Mouse (Mus musculus): ENCODE results near the gene Qrfp.
A peak's percentile ranks its signal among the peaks of the same experiment; 100 is the strongest.

The Qrfp gene

DNA sequence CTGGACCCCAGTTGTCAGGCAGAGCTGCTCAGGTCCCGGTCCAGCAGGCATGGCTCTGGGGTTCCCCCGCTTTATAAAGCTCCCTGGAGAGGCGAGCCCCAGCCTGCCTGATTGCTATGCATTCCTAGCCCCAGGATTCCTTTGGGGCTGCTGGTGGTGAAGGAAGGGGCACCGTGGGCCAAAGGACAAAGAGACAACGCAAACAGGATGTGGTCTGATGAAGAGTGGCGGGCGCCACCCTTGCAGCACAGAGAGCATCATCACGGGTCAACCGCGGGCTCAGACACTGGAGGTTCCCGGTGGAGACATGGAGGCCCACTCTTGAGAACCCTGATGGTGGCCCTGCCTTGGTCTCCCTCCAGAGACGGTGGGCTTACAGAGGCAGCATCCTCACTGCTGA is at the start of gene Qrfp:
Gene Qrfp (minus strand): TSS at position 137 of the 400 bp plus-strand sequence.
- peaks cover 8% of the 10 kb centered on the region; the same call in 1 of the 2 replicates for H3K27me3 ChIP-seq (ENCODE audit: insufficient read depth, low read length)
- peaks cover 9% of the 10 kb centered on the region for H3K4me1 ChIP-seq (replicated peaks; ENCODE audit: low read depth, low read length)
- peak within 1 kb of the TSS; percentile 67 for H3K4me3 ChIP-seq (replicated peaks; ENCODE audit: low read length)
- no peaks in the 10 kb centered on the region for H3K36me3 ChIP-seq (ENCODE audit: insufficient read depth, low read length)
- no peak for TF ChIP-seq CTCF (conservative IDR thresholded peaks at IDR 0.05; ENCODE audit: low read length)
- TF ChIP-seq NANOG (IDR thresholded peaks at IDR 0.05; ENCODE audit: borderline replicate concordance, low read length) = no peak
- no peak for TF ChIP-seq POU5F1 (IDR thresholded peaks at IDR 0.05; ENCODE audit: borderline replicate concordance, low read length)
- no peaks in the 10 kb centered on the region for H3K9me3 ChIP-seq (ENCODE audit: low read length)

- Histone ChIP-seq H3K27me3 (ENCODE audit: insufficient read depth, low read length) (peaks cover 85% of the 10 kb centered on the region), H3K9me3 (ENCODE audit: low read length) (no peaks in the 10 kb centered on the region)
- TF ChIP-seq NANOG (IDR thresholded peaks at IDR 0.05; ENCODE audit: borderline replicate concordance, low read length) (no peak), CTCF (conservative IDR thresholded peaks at IDR 0.05; ENCODE audit: low read length) (no peak), POU5F1 (IDR thresholded peaks at IDR 0.05; ENCODE audit: borderline replicate concordance, low read length) (no peak)
Measured at GRCm38 (mm10) chr2:31858500-31858899, 48.1 kb upstream of the Qrfp start.

DNA sequence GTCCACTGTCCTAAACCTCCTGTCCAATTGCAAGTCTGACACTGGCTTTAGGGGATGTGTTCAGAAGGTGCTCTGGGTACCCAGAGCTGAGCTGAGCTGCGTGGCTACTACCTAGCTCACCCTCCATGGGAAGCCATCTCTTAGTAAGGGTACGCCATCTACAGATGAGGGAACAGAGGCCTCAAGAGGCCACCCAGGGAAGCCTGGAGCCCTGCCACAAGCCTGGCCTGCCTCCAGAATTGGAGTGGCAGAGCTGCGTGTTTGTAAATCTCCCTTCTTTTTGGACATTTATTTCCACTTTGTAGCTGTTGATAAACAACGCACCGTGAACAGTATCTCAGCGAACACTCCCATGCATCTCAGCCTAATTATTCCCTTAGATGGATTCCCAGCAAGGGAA is 46.8 kb upstream of the Qrfp start:
- H3K27me3 ChIP-seq (ENCODE audit: insufficient read depth, low read length) = peaks cover 79% of the 10 kb centered on the region
- no peak overlapping the region for H3K4me3 ChIP-seq (replicated peaks; ENCODE audit: low read length)
- peaks cover 29% of the 10 kb centered on the region for H3K4me1 ChIP-seq (replicated peaks; ENCODE audit: low read depth, low read length)
- H3K36me3 ChIP-seq (ENCODE audit: insufficient read depth, low read length) = no peaks in the 10 kb centered on the region
- H3K9me3 ChIP-seq (ENCODE audit: low read length) = no peaks in the 10 kb centered on the region
- TF ChIP-seq POU5F1 (IDR thresholded peaks at IDR 0.05; ENCODE audit: borderline replicate concordance, low read length) = no peak
- no peak for TF ChIP-seq NANOG (IDR thresholded peaks at IDR 0.05; ENCODE audit: borderline replicate concordance, low read length)
- TF ChIP-seq CTCF (conservative IDR thresholded peaks at IDR 0.05; ENCODE audit: low read length) = no peak

More at GRCm38 (mm10) chr2:31858500-31858899, 48.1 kb upstream of the Qrfp start:
- no peak overlapping the region for H3K4me3 ChIP-seq (replicated peaks; ENCODE audit: low read length)
- H3K36me3 ChIP-seq (ENCODE audit: insufficient read depth, low read length) = no peaks in the 10 kb centered on the region
- peaks cover 29% of the 10 kb centered on the region for H3K4me1 ChIP-seq (replicated peaks; ENCODE audit: low read depth, low read length)

GRCm38 (mm10) chr2:31855991-31856390 is 45.6 kb upstream of the Qrfp start:
- Histone ChIP-seq H3K4me1 (replicated peaks; ENCODE audit: low read depth, low read length) (peaks cover 38% of the 10 kb centered on the region), H3K4me3 (replicated peaks; ENCODE audit: low read length) (no peak overlapping the region), H3K36me3 (ENCODE audit: insufficient read depth, low read length) (no peaks in the 10 kb centered on the region), H3K27me3 (ENCODE audit: insufficient read depth, low read length) (peaks cover 80% of the 10 kb centered on the region), H3K9me3 (ENCODE audit: low read length) (no peaks in the 10 kb centered on the region)
- TF ChIP-seq NANOG (IDR thresholded peaks at IDR 0.05; ENCODE audit: borderline replicate concordance, low read length) (no peak), POU5F1 (IDR thresholded peaks at IDR 0.05; ENCODE audit: borderline replicate concordance, low read length) (no peak), CTCF (conservative IDR thresholded peaks at IDR 0.05; ENCODE audit: low read length) (no peak)

- no peaks in the 10 kb centered on the region for H3K9me3 ChIP-seq (ENCODE audit: low read length)
- TF ChIP-seq NANOG (IDR thresholded peaks at IDR 0.05; ENCODE audit: borderline replicate concordance, low read length) (no peak), CTCF (conservative IDR thresholded peaks at IDR 0.05; ENCODE audit: low read length) (no peak), POU5F1 (IDR thresholded peaks at IDR 0.05; ENCODE audit: borderline replicate concordance, low read length) (no peak)
- H3K36me3 ChIP-seq (ENCODE audit: insufficient read depth, low read length) = no peaks in the 10 kb centered on the region
- H3K27me3 ChIP-seq (ENCODE audit: insufficient read depth, low read length) = peaks cover 76% of the 10 kb centered on the region
- peaks cover 36% of the 10 kb centered on the region for H3K4me1 ChIP-seq (replicated peaks; ENCODE audit: low read depth, low read length)
- H3K4me3 ChIP-seq (replicated peaks; ENCODE audit: low read length) = peak overlapping the region; percentile 43
Measured at GRCm38 (mm10) chr2:31850141-31850540, 39.8 kb upstream of the Qrfp start.

- Histone ChIP-seq H3K36me3 (ENCODE audit: insufficient read depth, low read length) (no peaks in the 10 kb centered on the region), H3K4me1 (replicated peaks; ENCODE audit: low read depth, low read length) (peaks cover 46% of the 10 kb centered on the region)
Measured at GRCm38 (mm10) chr2:31847908-31848307, 37.5 kb upstream of the Qrfp start.

DNA sequence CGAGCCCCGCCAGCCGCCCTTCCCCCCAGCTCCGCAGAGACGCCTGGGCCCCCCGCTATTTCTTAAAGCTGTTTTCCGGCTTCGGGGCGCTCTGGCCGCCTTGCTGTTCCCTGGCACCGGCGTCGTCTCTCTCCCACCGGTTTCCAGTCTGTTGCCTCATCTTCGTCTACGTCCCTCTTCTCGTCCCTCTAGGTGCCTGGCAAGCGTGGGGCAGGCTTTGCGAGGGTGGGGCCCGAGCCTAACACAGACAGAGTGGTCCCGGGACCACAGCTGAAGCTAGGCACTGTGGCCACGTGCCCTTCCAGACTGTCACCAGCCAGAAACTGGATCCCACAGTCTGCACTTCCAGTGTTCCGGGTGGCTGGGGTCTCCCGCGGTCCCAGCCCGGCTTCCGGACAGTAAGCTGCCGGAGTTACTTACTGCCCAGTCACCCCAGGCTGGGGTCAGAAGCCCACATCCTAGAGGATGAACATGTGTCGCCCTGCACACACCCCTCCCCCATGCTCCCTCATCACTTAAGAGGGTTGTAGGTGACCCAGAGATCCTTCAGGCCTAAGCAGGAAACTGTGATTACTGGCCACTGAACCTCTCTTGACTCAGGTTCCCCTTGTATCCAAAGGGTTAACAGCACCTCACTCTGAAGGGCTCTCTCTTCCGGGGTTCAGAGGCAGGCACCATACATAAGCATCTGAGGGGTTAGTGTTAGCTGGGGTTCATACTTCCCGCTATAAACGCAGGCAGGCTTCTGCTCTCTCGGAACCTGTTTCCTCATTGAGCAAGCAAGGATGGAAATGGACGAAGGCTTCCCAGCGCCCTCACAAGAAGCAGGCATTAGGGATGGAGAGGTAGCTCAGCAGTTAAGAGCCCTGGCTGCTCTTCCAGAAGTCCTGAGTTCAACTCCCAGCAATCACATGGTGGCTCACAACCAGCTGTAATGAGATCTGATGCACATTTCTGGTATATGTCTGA is 36.6 kb upstream of the Qrfp start:
- H3K36me3 ChIP-seq (ENCODE audit: insufficient read depth, low read length) = no peaks in the 10 kb centered on the region
- peaks cover 45% of the 10 kb centered on the region for H3K4me1 ChIP-seq (replicated peaks; ENCODE audit: low read depth, low read length)
- H3K9me3 ChIP-seq (ENCODE audit: low read length) = no peaks in the 10 kb centered on the region
- H3K27me3 ChIP-seq (ENCODE audit: insufficient read depth, low read length) = peaks cover 83% of the 10 kb centered on the region
- H3K4me3 ChIP-seq (replicated peaks; ENCODE audit: low read length) = peak overlapping the region; percentile 74
- TF ChIP-seq POU5F1 (IDR thresholded peaks at IDR 0.05; ENCODE audit: borderline replicate concordance, low read length) = no peak

More at GRCm38 (mm10) chr2:31847908-31848307, 37.5 kb upstream of the Qrfp start:
- Histone ChIP-seq H3K27me3 (ENCODE audit: insufficient read depth, low read length) (peaks cover 81% of the 10 kb centered on the region), H3K9me3 (ENCODE audit: low read length) (no peaks in the 10 kb centered on the region), H3K4me3 (replicated peaks; ENCODE audit: low read length) (no peak overlapping the region)
- TF ChIP-seq NANOG (IDR thresholded peaks at IDR 0.05; ENCODE audit: borderline replicate concordance, low read length) = no peak
- peak; percentile 31 for TF ChIP-seq CTCF (conservative IDR thresholded peaks at IDR 0.05; ENCODE audit: low read length)

- no peaks in the 10 kb centered on the region for H3K9me3 ChIP-seq (ENCODE audit: low read length)
- no peak for TF ChIP-seq NANOG (IDR thresholded peaks at IDR 0.05; ENCODE audit: borderline replicate concordance, low read length)
- TF ChIP-seq CTCF (conservative IDR thresholded peaks at IDR 0.05; ENCODE audit: low read length) = no peak
- no peak for TF ChIP-seq POU5F1 (IDR thresholded peaks at IDR 0.05; ENCODE audit: borderline replicate concordance, low read length)
Measured at GRCm38 (mm10) chr2:31845896-31846691, 35.7 kb upstream of the Qrfp start, which contains the start of gene Fibcd1. Gene Fibcd1, minus strand, starts transcription at chr2:31846005.

More at GRCm38 (mm10) chr2:31845896-31846691, 35.7 kb upstream of the Qrfp start, which contains the start of gene Fibcd1:
- Histone ChIP-seq H3K4me1 (replicated peaks; ENCODE audit: low read depth, low read length) (peaks cover 37% of the 10 kb centered on the region), H3K4me3 (replicated peaks; ENCODE audit: low read length) (peak within 1 kb of the TSS; percentile 74), H3K27me3 (ENCODE audit: insufficient read depth, low read length) (peaks cover 83% of the 10 kb centered on the region), H3K36me3 (ENCODE audit: insufficient read depth, low read length) (no peaks in the 10 kb centered on the region)

All from E14TG2a.4 (cell line).